Mouse (Mus musculus): ENCODE data around the gene Uqcc3.
"Not testable (repeated sequence)": the region's sequence is repeated elsewhere in the genome, so short reads cannot be mapped to it uniquely, and the experiment has no call there.

The Uqcc3 gene

DNA sequence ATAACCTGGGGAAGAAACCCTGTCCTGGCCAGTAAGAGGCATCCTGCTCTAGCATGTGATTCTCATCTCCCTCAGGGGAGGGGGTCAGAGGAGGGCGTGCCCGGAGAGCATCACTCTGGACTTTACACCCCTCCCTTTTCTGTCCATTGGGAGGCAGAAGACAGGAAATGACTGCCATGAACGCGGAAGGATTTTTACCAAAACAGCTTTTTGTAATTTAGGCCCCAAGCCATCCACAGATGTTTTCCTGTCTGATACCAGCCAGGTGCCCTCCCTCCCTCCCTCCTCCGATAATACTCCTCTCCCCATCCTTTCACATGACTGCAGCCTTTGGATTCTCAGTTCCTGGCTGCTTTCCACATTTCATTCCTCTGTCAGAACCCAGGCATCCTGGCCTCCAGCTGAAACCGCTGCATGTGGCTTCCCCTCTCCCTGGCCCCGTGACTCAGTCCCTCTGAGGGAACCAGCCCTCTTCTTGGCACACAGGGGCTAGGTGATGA is 30.3 kb downstream of the Uqcc3 start, which contains the start of gene Lrrn4cl:
Gene Lrrn4cl (plus strand): TSS at position 367 of the 500 bp plus-strand sequence.
- DNase-seq (ENCODE audit: low spot score): peak; percentile 39

- no peak for DNase-seq (ENCODE audit: low spot score)
Measured at GRCm38 (mm10) chr19:8848356-8848755, 32.4 kb downstream of the Uqcc3 start.

- peak; percentile 80 for DNase-seq (ENCODE audit: low spot score)
Measured at GRCm38 (mm10) chr19:8844371-8845129, 36.2 kb downstream of the Uqcc3 start.

- no peak for DNase-seq (ENCODE audit: low spot score)
Measured at GRCm38 (mm10) chr19:8842961-8843360, 37.8 kb downstream of the Uqcc3 start.

DNA sequence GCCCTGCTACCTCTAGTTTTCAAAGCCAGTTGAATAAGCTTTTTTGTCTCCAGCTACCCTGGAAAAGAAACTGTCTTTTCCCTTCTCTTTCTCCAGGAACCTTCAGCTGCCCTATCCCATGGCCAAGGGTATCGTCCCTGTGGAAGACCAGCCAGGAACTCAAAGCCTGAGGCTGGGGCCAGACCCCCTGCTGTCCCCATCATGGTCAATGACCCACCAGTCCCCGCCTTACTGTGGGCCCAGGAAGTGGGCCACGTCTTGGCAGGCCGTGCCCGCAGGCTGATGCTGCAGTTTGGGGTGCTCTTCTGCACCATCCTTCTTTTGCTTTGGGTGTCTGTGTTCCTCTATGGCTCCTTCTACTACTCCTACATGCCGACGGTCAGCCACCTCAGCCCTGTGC is 39.7 kb downstream of the Uqcc3 start:
- DNase-seq (ENCODE audit: low spot score): no peak

- no peak for DNase-seq (ENCODE audit: low spot score)
Measured at GRCm38 (mm10) chr19:8839908-8840791, 40.6 kb downstream of the Uqcc3 start.

- DNase-seq (ENCODE audit: low spot score): no peak
Measured at GRCm38 (mm10) chr19:8839103-8839907, 41.4 kb downstream of the Uqcc3 start, which contains the start of gene Gng3. TSS of gene Gng3 (minus strand) at chr19:8839194.

DNA sequence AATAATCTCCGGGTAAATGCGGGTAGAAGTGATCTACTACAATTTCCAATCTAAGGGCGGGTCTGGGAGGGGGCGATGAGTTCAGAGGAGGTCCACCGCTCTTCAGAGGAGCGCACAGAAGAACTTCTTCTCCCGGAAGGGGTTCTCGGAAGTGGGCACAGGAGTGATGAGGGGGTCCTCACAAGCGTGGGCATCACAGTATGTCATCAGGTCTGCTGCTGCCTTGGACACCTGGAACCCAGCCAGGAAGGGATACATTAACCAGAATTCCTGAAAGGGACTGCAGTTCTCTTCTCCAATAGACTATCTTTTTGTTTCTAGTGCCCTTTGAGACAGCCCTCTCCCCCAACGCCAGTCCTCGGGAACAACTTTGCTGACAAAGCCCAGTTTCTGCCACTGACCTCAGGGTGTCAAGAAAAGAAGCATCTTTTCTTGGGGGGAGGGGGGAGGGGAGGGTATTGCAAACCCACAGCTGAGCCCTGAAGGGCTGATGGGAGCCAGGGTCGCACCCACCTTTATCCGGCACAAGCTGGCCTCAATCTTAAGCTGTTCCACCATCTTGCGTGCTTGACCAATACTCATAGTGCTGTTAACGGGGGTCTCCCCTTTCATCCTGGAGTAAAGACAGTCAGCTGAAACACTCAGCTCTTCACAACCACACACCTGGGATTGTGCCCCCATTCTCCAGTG is 42.5 kb downstream of the Uqcc3 start:
- peak; percentile 44 for DNase-seq (ENCODE audit: low spot score)

GRCm38 (mm10) chr19:8837251-8837791 is 43.4 kb downstream of the Uqcc3 start, which contains the start of gene Bscl2:
TSS of gene Bscl2 (plus strand) at chr19:8837467.
- DNase-seq (ENCODE audit: low spot score): peak; percentile 66

DNA sequence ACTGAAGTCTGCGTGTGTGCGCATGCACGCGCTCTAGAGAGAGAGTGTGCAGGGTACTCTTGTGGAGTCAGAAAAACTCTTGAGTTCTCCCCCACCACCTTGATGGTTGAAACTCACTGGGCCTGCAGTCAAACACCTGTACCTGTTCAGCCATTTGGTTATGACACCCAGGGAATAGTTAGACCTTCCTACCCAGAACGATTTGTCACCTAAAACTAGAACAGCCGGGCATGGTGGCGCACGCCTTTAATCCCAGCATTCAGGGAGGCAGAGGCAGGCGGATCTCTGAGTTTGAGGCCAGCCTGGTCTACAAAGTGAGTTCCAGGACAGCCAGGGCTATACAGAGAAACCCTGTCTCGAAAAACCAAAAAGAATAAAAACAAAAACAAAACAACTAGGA is 44.4 kb downstream of the Uqcc3 start:
- DNase-seq (ENCODE audit: low spot score): not testable (repeated sequence)

DNA sequence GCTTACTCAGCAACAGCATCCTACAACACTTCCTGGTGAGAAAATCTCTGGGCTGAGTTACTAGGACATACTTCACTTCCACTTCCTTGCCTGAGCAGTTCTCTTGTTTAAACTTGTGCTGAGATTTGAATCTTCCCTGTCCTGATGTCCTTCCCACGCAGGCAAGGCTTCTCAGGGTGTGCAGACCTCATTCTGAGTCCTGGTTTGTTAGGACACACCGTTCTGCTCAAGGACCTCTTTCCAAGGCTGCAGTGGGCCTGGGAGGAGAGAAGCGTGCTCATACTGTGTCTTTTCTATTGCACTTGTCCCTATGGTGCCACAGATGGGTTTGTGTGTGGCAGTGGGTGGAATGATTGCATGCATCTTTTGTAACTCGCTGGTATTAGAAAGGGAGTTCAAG is 47.8 kb downstream of the Uqcc3 start:
- no peak for DNase-seq (ENCODE audit: low spot score)

DNA sequence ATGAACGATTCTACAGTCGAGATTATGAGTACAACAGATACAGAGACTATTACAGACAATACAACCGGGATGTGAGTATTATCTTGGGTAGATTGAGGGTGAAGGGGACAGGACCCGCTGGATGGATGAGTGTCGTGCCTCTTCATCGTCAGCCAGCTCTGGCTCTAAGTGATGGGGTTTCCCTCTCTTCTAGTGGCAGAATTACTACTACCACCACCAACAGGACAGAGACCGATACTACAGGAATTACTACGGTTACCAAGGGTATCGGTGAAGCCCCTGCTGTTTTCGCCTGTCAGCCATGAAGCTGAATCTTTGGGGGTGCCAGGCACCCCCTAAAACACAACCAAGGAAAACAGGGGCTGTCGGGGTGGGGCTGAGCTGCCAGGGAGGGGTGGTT is 49.5 kb downstream of the Uqcc3 start:
- no peak for DNase-seq (ENCODE audit: low spot score)

DNA sequence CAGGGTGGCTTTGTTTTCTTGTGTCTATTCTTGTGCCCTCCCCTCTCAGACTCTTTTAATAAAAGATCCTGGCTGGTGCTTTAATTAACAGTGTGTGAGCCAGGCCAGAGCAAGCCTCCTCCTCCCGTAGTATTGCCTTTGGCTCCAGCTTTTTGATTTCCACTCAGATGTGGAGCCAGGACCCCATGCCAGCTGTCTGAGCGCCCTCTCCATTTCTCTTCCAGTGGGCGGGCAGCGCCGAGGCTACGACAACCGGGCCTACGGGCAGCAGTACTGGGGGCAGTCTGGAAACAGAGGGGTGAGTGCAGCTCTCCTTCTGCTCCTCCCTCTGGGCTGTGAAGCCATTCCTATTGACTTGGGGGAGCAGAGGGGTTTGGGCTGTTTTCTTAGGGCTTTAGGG is 50.1 kb downstream of the Uqcc3 start:
- DNase-seq (ENCODE audit: low spot score): no peak

Measured in ovary, postnatal 14 days (tissue).